Mouse (Mus musculus): ENCODE measurements around the gene Rbms1.

Rbms1 gene

GRCm38 (mm10) chr2:60744674-60745073 lies 218.3 kb downstream of the Rbms1 start:
- DNase-seq, result no peak

GRCm38 (mm10) chr2:60739389-60740137 lies 223.4 kb downstream of the Rbms1 start:
- no peak for DNase-seq

DNA sequence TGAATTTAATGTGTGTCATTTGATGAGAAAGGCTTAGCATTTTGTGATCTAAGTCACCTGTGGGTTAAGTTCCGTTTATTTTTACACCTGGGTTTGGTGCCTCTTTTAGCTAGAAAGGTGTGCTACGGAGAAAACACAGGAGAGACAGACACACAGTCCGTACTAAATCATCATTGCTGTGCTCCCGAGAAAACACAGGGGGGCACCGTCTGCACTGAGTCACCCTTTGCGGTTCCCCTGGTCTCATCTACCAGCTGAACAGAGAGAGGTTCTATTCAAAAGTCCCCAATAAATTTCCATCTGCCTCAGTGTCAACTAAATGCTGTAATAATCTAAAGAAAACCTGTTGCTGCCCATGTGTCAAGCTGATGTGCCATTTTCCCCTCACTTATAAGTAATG lies 232.1 kb downstream of the Rbms1 start:
- no peak for DNase-seq

- no peak for DNase-seq
These were observed 233.0 kb downstream of the Rbms1 start for GRCm38 (mm10) chr2:60730024-60730423.

DNA sequence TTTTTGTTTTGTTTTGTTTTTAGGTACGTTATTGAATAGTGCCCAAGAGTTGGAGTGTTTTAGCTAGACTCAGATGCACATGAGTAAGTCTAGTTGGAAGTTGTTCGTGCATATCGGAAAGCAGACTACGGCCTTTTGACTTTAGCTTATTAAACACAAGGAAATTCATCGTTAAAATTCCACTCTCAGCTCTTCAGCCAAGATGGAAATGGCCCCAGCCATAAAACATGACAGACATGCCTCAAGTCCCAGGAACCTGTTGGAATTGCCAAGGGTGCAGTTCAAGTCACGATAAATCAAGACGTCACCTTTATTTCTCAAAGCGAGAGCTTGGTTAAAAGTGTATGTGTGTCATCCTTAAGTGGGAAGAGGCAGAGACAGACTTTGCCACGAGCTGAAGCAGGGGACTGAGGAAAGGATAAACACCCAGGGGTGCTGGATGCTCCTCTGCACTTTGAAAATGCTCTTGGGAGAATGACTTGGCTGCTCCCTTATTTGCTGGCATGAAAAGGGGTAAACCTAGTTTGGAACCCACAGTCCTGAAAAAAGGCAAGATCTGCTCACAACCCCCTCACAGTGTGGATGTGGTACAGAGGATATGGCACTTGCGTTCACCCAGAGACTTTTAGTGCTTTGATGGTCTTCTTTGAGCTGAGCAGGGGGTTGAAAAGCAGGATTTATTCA lies 233.9 kb downstream of the Rbms1 start:
- no peak for DNase-seq

DNA sequence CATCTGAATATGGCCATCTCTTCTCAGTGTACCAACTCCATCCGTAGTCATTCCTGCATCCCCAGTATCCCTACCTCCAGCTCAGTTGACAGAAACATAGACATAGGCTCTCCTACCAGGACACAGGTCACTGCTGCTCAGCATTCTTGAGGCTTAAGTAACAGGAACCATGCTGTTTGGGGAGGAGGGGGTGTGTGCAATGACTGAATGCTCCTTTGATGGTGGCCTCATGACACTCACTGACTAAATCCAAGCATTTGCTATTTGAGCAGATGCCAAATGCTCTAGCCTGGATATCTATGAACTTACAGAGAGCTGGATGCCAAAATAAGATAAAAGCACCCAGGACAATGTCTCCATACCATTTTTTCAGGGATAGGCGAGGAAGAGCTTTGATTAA lies 238.3 kb downstream of the Rbms1 start:
- no peak for DNase-seq

GRCm38 (mm10) chr2:60722967-60723366 lies 240.0 kb downstream of the Rbms1 start:
- no peak for DNase-seq

- DNase-seq, result peak; percentile 51
These were observed 240.5 kb downstream of the Rbms1 start, which contains the start of gene Itgb6 for GRCm38 (mm10) chr2:60722514-60722913. Itgb6 (minus strand) TSS chr2:60722643.

DNA sequence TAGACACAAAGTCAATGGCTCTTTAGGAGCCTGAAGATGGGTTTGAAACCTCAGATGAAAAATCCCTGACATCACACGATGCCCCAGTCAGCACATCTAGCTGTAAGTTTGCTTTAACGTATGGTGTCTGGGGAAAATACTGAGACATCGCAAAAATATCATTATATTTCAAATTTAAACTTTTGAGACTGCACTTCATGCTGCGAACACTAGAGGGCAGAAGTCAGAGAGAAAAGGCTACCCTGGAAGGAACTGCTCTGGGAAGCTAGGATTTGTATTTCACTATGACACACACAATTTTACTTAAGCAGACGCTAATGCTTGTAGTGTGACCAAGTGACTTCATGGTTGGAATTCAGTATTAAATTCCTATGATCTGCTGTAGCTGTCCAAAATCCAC lies 242.1 kb downstream of the Rbms1 start:
- peak; percentile 49 for DNase-seq

GRCm38 (mm10) chr2:60720205-60720604 lies 242.8 kb downstream of the Rbms1 start:
- no peak for DNase-seq

DNA sequence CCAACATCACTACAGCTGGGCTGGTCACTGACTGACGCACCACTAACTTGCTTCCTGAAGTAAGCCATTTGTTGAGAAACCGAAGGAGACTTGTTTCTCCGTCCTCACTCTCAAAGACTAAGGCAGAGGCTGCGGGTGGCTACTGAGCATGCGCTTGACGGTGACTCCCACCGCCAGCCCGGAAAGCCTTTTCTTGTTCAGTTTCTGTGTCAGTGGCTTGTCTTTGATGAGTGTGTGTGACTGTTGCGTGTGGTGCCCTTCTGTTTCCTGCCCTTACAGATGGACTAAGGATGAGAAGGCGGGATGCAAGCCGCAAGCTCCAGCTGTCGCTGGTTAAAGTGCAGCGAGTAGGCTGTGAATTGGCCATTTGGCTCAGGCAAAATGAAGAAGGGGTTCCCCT lies 245.6 kb downstream of the Rbms1 start:
- DNase-seq, result peak; percentile 29

DNA sequence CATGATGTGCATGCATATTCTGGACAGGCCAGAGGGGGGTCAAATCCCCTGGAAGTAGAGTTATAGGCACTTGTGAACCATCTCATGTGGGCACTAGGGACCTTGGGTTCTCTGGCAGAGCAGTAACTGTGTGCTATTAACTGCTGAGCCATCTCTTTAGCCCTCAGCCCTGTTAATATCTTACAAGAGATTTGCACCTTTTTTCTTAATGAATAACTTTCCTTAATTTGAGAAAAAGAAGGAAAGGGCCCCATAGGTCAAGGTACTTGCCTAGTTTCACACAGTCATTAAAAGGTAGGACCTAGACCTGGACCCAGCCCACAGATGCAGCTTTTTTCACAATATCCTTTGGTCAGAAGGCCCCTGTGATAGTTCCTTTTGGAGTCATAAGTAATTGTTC lies 246.4 kb downstream of the Rbms1 start:
- no peak for DNase-seq

DNA sequence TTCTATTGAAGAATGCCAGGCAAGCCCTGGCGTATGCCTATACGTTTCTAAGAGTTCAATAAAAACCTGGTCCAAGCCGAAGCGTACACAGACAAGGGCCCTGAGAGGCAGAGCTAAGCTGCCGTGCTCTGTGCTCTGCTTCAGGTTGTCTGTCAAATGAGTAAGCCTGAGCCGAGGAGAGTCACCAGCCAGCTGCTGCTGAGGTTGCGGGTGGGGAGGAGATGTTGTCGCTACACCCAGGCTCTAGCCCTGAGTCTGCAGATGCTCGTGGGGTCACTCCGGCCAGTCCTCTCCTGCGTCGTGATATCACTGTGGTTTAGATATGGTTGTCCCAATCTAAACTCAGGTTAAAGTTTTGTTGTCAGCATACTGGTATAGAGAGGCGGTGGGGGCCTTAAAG lies 247.2 kb downstream of the Rbms1 start:
- DNase-seq, result no peak

DNA sequence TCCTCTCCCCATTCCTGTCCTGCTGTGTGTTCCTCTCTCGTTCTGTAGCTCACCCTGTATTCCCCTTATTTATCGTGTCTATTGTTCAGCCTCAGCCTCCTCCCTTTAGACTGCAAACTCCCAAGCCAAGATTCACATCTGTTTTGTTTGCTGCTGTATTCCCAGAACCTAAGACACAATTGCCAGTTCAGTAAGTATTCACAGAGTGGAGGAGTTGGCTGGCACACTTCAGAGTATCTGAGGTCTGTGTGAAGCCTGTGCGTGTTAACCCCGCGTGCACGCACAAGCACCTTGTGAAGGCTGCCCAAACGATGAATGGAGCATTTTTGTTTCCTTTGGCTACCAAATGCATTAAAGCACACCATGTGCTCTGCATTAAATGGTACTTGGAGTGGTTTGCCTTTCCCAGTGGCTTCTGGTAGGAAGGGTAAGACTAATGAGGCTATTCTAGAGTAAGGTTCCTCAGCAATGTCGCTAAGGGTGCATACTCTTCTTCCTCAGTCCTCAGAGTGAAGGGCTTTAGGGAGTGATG lies 248.0 kb downstream of the Rbms1 start:
- DNase-seq, result no peak

DNA sequence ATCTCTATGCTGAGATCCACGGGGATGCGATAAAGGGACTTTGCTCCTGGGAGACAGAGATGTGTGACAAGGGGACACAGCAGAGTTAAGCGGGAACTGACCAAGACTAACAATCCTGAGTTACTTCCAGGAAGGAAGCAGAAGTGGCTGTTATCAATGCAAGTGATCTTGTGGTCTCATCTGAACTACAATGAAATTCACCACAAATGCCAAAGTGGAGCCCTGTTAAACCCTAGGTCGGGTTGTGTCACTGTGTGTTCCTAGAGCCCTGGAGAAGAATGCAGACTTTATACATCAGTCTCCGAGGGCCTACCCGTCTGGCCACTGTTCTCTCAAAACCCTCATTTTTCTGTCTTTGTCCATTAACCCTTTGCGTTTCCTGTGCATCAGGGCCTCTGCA lies 248.5 kb downstream of the Rbms1 start:
- DNase-seq, result no peak

GRCm38 (mm10) chr2:60713857-60714256 lies 249.1 kb downstream of the Rbms1 start:
- no peak for DNase-seq

GRCm38 (mm10) chr2:60712891-60713290 lies 250.1 kb downstream of the Rbms1 start:
- DNase-seq, result no peak

- no peak for DNase-seq
These were observed 250.5 kb downstream of the Rbms1 start for GRCm38 (mm10) chr2:60712483-60712882.

GRCm38 (mm10) chr2:60711098-60711880 lies 251.7 kb downstream of the Rbms1 start:
- no peak for DNase-seq

- no peak for DNase-seq
These were observed 252.7 kb downstream of the Rbms1 start for GRCm38 (mm10) chr2:60710317-60710716.

DNA sequence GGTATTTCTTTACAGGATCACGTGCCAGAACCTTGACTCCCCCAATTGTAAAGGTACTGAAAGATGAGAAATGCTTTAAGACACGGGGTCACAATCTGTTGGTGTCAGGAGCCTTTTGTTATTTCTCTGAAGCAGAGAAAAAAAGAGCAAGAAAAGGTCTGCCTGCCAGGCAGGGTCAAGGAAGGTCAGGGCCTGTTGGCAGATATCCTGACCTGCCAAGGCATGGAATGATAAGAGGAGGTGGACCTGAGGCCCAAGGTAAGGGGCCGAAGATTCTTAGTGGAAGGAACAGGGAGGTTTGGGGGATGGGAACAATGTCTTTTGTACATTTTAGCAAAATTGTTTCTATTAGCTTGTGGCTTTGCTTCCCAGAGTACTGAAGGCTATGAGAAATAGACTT lies 254.3 kb downstream of the Rbms1 start:
- no peak for DNase-seq

- no peak for DNase-seq
These were observed 256.1 kb downstream of the Rbms1 start for GRCm38 (mm10) chr2:60706866-60707265.

- DNase-seq, result no peak
These were observed 257.6 kb downstream of the Rbms1 start for GRCm38 (mm10) chr2:60705426-60705825.
